Mouse (Mus musculus) left cerebral cortex, adult 8-10 months (tissue): Measurements from ENCODE around the gene Zfand3. TPM values are rescaled to one million over a fixed set of nuclear protein-coding genes. Genes with fewer than 3 reads are reported as not detected.
A peak's percentile ranks its signal among the peaks of the same experiment; 100 is the strongest.

Source experiments
- DNase-seq, 2 experiments: peaks; one replicate each; pipeline ENCODE4 v3.0.0; 2022; ENCODE audit warnings: low spot score in 2 of 2
- total RNA-seq, 4 experiments: library from RNA; stranded (reverse); gene quantifications; 2 replicates each; pipeline ENCODE4 v1.2.4; 2022

Zfand3 gene
- total RNA-seq, 4 experiments from 2014 or later, result 96.1 to 103 (median 100) TPM

DNA sequence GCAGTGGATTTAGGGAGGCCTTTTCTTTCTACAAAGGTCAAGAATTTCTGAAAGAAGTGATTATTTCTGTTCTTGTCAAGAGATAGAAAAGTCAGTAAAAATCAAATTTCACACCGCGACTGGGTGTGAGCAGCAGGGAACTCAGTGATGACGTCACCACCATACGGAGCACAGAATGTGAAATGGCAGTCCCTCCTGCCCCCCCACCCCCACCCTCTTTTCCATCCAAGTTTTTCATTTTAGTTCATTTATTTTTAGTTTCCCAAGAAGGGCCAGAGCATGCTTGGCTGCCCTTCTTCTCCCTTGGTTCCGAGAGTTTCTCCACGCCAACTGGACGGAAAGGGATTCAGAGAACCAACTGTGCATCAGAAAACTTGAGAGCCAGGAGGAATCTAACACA is 6.8 kb upstream of the Zfand3 start:
- no peak for DNase-seq

DNA sequence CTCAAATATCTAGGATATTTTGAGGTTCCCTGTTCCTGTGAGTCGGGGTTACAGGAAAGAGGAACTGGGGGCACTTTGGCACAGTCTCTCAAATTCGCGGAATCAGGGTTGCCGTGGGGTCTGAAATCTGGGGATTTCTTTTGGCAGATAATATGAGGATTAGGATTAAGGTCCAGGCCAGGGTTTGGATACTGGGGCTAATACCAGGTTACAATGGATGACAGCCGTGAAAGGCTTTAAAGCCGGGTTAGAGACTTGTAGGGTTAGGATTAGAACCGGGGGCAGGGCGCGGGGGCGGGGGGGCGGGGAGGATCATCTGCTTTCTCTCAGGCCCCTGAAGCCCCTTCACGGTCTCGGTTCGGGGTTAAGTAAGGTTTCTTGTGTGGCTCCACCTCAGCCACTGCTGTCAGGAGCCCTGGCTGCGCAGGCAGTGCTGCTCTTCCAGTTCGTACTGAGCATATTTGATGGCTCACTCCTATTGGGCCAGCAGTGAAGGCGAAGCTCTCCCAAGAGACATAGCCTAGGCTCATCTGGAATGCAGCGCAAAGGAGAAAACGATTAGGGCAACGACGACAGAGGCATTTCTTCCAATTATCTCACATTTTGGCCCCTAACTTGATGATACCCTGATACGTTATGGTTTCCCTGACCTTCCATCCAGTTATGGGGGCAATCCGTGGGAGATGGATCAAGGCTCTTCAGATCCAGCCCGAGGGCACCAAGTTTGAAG is 5.8 kb upstream of the Zfand3 start:
- DNase-seq, result no peak

DNA sequence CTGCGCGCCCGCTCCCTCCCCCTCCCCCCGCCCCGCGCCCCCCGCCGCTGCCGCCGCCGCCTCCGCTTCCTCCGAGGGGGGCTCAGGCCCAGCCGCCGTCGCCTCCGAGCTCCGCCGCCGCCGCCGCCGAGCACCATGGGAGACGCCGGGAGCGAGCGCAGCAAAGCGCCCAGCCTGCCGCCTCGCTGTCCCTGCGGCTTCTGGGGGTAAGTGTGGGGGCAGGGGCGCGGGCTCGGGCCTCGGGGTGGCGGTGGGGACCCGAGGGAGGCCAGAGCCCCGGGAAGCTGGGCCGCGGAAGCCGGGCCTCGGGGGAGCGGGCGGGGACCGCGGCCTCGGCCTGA is 540 bp downstream of the Zfand3 start:
- DNase-seq, result no peak

DNA sequence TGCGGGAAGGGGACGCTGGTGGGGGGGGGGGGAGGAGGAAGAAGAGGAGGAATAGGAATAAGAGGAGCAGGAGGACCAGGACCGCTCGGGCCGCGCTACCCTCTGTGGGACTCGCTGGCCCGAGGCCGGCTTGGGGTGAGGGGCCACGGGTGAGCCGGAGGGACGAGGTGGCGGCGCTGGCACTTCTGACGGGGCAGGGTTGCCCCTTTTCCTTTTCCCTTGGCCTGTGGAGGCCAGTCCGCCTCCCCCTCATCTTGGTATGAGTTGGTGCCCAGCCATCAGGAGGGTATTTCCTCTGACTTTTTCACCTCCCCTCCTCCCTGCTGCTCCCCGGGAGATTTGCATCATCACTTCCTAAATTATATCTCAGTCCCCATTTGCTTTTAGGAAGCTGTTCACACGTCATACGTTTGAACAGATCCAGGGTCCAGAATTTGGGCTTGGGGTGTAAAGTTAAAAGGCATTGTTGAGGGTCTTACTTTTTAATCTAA is 963 bp downstream of the Zfand3 start:
- peak in 1 of 2 experiments; percentile 31 for DNase-seq

DNA sequence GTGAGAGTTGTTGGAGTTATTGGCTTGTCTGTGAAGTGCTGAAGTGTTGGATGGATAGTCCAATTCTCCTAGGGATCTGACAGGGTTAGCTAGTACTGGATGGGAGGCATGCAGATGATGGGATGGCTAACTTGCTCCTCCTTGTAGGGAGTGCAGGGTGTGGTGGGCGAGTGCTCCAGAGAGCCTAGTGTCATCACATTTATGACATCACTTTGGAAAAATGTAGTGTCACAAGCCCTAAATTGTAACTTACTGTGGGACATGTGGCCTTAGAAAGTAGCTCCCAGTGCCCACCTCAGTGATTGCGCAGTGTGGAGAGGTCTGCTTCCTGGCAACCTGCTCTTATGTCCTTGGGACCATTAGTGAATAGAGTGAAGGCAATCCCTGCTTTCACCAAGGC is 2.3 kb downstream of the Zfand3 start:
- DNase-seq, result no peak

DNA sequence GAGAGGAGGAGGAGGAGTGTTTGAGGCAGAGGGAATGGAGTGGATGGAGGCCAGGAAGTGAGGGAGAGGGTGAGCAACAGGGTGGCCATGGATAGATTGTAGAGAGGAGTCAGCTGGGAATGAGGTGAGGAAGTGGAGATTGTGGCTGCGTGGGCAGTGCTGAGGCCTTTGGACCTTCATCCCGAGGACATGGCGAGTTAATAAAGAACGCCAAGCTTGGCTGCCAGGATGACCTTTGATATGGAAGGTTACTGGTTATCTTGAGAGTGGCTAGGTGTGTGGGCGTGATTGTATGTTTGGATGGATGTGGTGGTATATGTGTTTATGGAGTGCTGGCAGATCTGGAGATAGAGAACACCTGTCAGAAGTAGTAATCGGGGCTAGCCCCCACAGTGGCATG is 3.4 kb downstream of the Zfand3 start:
- DNase-seq, result no peak

DNA sequence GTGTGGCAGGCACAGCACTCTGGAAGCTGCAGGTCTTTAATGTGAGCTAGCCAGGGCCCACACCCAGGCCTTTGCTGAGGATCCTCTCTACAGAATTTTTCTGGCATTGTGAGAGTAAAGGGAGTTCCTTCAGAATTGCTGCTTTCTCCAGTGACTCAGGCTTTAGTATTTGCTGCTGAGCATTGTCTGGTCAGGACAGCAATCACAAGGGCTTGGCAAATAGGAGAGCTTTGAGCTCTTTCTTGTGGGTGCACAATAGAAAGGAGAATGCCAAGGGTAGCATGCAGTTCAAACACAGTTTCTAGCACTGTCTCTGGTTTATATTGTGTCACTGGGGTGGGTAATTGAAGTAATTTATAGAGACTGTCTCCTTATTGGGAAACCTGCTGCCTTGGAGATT is 3.9 kb downstream of the Zfand3 start:
- DNase-seq, result no peak

DNA sequence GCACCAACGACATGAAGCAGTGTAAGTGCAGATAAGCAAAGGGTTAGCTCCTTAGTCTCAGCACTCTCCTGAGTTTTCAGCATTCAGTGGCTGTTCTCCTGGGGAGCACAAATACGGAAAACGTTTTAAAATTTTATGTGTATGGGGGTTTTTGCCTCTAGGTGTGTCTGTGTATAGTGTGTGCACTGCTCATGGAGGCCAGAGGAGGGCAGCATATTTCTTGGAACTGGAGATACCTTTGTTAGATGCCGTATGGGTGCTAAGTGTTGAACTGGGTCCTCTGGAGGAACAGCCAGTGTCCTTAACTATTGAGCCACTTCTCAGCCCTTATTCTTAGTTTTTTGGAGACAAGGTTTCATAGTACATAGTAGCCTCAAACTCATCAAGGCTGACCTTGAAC is 10.1 kb downstream of the Zfand3 start:
- DNase-seq, result no peak

DNA sequence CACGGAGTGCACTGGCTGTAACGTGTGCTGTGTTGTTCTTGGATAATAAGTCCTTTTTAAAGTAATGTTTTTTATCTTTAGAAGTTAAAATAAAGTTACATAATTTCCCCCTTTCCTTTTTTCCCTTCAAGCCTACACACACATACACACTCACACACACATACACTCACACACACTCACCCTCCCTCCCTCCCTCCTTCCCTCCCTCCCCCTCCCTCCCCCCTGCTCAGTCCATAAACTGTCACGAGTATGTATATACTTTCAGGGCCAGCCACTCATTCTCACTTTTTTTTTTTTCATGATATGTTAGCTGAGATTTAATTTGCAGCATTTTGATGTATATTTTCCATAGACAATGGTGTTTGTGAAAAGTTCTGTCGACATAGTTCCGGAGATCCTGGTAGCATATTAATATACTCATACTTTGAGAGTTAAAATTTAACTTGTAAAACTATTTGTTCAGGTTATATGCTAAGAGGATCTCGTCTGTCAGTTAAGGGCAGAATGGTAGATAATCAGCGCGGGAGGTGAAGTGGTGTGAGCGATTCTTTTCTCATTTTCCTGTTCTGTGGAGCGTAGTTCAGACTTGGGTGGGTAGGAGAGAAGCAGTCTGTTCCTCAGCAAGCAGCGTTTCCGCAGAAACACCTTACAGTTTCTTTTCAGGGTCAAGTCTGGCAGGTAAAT is 14.5 kb downstream of the Zfand3 start:
- no peak for DNase-seq

DNA sequence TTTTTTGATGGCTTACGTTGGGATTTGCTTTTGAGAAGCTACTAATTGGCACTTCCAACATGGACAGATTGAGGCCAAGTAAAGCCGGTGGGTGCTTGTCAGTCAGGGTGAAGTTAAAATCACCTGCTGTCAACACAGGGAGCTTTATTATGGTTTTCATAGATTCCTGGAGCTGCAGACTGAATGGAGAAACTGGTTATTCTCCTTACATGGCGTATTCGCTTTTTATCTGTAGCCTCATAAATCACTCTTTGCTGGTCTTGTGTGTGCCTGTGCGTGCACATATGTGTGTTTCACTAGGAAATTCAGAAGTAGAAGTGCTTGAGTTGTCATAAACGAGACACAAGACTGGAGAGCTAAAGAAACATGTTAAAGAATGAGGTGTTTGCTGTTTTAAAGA is 15.4 kb downstream of the Zfand3 start:
- DNase-seq, result no peak

DNA sequence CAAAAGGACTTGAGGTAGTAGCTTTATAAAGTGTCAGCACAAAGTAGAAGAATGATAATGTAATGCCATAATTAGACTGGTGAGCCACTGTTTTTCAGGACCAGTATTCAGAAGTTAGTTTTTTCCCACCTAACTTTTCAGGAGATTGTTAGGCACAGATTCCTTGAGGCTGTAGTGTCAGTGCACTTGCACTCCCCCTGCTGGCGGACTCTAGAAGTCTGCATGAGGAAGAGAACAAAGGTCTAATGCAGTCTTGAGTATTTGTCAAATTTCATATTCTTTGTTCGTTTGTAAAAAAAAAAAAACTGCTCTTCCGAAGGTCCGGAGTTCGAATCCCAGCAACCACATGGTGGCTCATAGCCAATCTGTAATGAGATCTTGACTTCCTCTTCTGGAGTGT is 20.1 kb downstream of the Zfand3 start:
- no peak for DNase-seq

DNA sequence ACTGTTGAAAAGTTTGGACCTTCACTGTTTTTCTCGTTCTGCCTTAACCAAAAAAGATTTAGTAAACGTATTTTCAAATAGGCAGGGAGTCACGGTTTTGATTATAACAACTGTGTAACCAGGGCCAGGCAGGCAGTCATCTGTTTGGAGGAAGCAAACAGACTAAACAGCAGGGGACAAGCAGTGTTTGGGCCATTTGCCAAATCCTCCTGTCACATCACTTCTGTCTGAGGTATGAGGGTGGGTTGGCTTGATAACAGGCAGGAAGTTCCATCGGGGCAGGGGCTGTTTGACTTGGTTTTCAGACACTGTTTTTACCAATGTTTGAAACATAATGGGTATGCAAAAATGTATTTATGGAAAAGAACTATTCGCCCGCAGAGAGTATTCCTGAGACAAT is 22.1 kb downstream of the Zfand3 start:
- DNase-seq, result no peak

DNA sequence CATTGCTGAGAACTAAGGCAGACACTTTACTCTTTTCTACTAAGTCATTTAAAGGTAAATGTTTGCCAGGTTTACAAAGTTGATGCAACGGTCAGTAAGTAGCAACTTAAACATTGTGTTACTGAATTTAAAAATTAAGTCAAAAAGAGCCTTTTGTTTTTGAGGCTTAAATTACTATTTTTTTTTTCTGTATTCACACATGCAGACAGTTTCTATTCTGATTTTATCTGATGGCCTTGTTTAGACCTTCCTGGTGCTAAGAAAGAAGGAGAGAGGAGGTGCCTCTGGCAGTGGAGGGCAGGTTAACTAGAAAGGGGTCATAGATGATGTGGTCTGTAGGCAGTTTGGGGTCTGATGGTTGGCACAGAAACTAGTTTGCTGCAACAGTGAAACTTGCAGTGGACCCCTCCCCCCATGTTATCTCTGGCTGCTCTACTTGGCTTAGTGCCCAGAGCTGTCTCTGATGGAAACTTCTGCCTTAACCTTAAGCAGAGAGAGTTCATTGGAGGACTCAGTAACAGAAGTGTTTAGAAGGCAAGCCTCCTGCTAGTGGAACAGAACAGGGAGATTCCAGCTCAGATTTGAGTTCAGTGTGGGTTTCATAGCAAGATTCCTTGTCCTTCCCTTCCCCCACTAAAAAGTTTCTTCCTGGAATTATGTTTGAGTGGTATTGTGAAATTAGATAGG is 23.0 kb downstream of the Zfand3 start:
- DNase-seq, result no peak

DNA sequence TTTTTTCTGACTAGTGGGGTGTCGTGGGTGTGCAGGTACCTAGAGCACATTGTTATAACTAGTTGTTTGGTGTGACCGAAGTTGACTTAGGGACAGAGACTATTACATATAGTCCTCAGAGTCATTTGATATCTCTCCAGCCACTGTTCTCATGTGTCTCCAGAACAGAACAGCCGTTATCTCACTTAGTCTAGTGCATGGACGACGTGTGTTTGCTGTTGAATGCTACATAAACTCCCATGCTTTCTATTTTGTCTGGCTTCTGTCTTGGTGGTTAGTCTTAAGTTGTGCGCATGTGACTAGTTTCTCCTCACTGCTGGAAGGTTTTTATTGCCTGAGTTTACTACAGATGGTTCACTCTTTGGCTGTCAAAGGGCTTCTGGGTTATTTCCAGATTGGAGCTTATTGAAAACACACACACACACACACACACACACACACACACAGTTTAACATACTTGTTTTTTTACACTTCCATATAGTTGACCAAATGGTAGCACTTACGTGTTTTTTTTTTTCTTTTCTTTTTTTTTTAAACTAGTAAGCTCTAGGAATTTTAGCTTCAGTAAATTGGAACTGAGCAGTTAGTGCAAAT is 25.2 kb downstream of the Zfand3 start:
- no peak for DNase-seq

DNA sequence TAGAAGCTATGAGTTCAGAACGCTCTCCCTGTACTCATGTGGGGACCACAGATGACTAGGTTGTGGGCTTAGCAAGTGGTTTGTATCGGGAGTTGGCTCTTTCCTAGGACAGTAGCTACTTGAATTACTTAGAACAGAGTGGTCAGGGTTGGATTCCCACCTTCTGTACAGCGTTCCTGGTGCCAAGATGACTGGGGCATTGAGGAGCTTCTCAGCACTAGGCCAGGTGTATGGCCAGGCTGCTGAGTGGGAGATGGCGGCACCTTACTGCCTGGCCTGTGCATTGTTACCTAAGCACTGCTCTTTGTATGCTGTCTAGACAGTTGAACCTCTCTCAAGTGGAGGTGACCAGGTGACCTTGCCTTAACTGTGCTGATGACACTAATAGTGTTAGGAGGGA is 28.3 kb downstream of the Zfand3 start:
- no peak for DNase-seq

DNA sequence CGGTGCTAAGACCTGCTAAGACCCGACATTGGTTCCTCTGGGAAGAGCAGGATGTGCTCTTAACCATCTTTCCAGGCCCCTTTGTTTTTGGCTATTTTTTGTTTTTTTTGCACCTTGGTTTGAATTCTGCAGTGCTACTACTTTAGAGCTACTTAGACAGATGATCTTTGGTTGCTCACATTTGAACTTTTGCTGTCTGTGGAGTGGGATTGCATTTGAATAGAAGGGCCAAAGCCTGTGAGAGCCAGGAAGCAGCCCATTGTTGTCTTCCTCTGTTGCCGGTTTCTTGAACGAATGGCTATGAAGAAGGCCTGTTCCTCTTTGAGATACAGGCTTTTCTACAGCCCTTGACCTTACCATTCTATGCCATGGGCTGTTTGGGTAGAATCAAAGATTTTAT is 29.5 kb downstream of the Zfand3 start:
- no peak for DNase-seq

DNA sequence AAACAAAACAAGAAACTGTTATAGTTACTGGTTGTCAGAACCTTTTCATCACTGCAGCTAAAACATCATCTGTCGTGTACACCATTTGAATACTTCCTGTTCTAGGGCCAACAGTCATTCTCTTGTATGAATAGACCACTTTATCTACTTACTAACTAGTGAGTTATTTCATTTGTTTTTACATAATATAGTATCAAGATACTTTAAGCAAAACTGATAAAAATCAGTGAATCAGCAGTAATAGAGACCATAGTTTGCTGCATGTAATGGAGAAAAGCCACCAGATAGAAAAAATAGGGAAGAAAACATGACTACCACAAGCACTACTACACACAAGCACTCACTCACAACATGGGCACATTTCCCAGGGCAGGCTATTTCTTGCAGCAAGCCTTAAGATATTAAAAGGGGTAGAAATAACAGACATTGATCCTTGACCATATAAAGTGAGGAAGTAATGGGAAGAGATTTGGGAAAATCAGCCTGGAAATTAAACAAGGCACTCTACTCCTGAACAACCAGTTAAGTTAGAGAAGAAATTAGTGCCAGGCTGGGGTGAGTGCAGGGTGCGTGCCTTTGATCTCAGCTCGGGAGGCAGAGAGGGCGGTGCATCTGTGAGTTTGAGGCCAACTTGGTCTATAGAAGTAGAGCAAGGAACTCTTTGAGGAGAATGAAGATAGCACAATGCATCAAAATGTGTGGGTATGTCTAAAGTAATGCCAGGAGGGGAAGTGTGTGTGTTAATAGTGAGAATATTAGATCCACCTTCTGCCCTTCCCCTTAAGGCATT is 30.9 kb downstream of the Zfand3 start:
- no peak for DNase-seq

DNA sequence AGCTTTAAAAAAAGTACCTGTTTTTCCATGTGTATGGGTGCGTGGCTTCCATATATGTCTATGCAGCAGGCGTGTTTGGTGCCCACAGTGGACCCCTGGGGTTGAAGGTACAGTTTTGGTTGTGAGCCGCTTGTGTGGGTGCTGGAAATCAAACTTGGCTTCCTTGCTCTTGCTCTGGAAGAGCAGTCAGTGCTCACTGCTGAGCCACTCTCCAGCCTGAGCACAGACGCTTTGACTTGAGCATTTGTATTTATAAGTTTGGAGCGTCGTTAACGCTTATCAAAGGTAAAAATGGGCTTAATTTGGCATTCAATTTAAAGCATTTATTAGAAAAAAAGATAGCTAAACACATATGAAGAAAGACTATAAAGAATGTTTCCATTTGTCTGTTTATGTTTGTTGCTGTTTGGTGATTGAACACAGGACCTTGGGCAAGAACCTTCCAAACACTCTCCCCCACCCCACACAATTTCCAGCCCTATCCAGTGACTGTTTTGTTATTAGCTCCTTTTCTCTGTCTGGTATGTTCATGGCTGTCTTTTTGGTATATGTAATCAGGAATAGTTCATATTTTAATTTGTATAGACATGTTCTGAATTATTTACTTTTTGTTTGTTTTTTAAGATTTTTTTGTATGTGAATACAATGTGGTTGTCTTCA is 38.8 kb downstream of the Zfand3 start:
- DNase-seq, result no peak

DNA sequence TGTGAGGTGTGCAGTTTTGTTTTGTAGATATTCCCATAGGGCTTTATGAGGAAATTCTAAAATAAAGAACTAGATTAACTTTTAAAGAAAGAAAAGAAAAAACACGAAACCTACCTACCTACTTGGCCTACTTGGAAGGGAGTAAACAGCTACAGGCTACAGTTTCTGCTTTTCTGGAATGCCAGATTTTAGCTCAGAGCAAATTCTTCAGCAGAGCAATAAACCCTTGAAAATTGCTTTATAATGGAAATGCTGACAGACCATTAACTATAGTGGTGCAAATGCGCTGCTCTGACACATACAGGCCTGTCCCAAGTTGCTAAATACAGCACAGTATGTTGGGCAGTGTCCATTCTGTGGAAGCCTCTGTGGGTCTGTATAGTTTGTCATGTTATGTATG is 40.6 kb downstream of the Zfand3 start:
- no peak for DNase-seq

DNA sequence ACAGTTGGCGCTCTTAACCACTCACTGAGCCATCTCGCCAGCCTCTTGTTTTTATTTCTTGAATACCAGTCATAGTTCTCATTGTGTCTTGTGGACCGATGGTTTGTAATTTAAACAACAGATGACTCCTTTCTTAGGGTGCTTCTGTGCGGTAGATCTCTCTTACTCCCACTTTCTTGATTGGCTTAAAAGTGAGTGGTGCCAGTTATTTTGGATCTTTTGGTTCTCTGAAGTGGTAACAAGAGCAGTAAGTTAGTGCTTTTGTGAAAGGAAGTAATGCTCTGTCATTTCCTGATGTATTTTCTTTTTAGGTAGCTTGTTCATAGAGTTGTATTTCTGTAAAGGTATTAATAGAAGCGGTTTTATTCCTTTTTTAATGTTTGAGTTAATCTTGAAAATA is 42.1 kb downstream of the Zfand3 start:
- DNase-seq, result no peak
